Mouse (Mus musculus): ENCODE measurements around the gene Kcnc3. TPM values are rescaled to one million over a fixed set of nuclear protein-coding genes. Genes with fewer than 3 reads are reported as not detected.

Gene Kcnc3
- polyA plus RNA-seq, 1 experiment from 2014 or later: 0.44 TPM

GRCm38 (mm10) chr7:44552141-44552908 is 38.1 kb upstream of the Kcnc3 start:
- no peak for DNase-seq (ENCODE audit: low spot score)

GRCm38 (mm10) chr7:44553196-44553764 is 37.2 kb upstream of the Kcnc3 start:
- no peaks in the 10 kb centered on the region for H3K9me3 ChIP-seq
- H3K36me3 ChIP-seq (replicated peaks): peaks cover 33% of the 10 kb centered on the region
- H3K27me3 ChIP-seq (replicated peaks; ENCODE audit: low read depth, poor library complexity, severe bottlenecking): no peaks in the 10 kb centered on the region
- peaks cover 17% of the 10 kb centered on the region for H3K4me1 ChIP-seq
- H3K4me3 ChIP-seq: peak overlapping the region; percentile 87
- H3K27ac ChIP-seq (replicated peaks): peak overlapping the region; percentile 91
- DNase-seq (ENCODE audit: low spot score): peak; percentile 95
- WGBS: 1% methylated on average over 32 of the region's 32 CpGs

More at GRCm38 (mm10) chr7:44552141-44552908, 38.1 kb upstream of the Kcnc3 start:
- 88% methylated on average over 31 of the region's 31 CpGs for WGBS
- Histone ChIP-seq H3K4me3 (peak overlapping the region; percentile 87), H3K4me1 (peaks cover 25% of the 10 kb centered on the region), H3K9me3 (no peaks in the 10 kb centered on the region), H3K27me3 (replicated peaks; ENCODE audit: low read depth, poor library complexity, severe bottlenecking) (no peaks in the 10 kb centered on the region), H3K36me3 (replicated peaks) (peaks cover 33% of the 10 kb centered on the region), H3K27ac (replicated peaks) (no peak overlapping the region)

GRCm38 (mm10) chr7:44553826-44554225 is 36.6 kb upstream of the Kcnc3 start, which contains the start of gene Nr1h2:
Nr1h2 (minus strand) TSS chr7:44553951.
- Histone ChIP-seq H3K9me3 (no peaks in the 10 kb centered on the region), H3K4me1 (peaks cover 17% of the 10 kb centered on the region), H3K36me3 (replicated peaks) (peaks cover 33% of the 10 kb centered on the region), H3K27me3 (replicated peaks; ENCODE audit: low read depth, poor library complexity, severe bottlenecking) (no peaks in the 10 kb centered on the region), H3K4me3 (peak within 1 kb of the TSS; percentile 87), H3K27ac (replicated peaks) (peak within 1 kb of the TSS; percentile 91)
- DNase-seq (ENCODE audit: low spot score): peak; percentile 96
- WGBS: under 1% methylated on average over 22 of the region's 22 CpGs

- Histone ChIP-seq H3K9me3 (no peaks in the 10 kb centered on the region), H3K36me3 (replicated peaks) (no peaks in the 10 kb centered on the region), H3K27me3 (replicated peaks; ENCODE audit: low read depth, poor library complexity, severe bottlenecking) (no peaks in the 10 kb centered on the region), H3K4me3 (no peak overlapping the region), H3K4me1 (peaks cover 13% of the 10 kb centered on the region), H3K27ac (replicated peaks) (no peak overlapping the region)
- whole genome bisulfite sequencing: 76% methylated on average over 2 of the region's 2 CpGs
- DNase-seq (ENCODE audit: low spot score): no peak
Observed at GRCm38 (mm10) chr7:44557629-44558028, 32.8 kb upstream of the Kcnc3 start.

- DNase-seq (ENCODE audit: low spot score): peak; percentile 80
- no peaks in the 10 kb centered on the region for H3K4me1 ChIP-seq
- WGBS: 54% methylated on average over 18 of the region's 18 CpGs
- H3K36me3 ChIP-seq (replicated peaks): no peaks in the 10 kb centered on the region
- H3K9me3 ChIP-seq: no peaks in the 10 kb centered on the region
- H3K4me3 ChIP-seq: no peak overlapping the region
- H3K27ac ChIP-seq (replicated peaks): no peak overlapping the region
- H3K27me3 ChIP-seq (replicated peaks; ENCODE audit: low read depth, poor library complexity, severe bottlenecking): no peaks in the 10 kb centered on the region
Observed at GRCm38 (mm10) chr7:44560435-44561400, 29.7 kb upstream of the Kcnc3 start.

- Histone ChIP-seq H3K4me3 (no peak overlapping the region), H3K27ac (replicated peaks) (no peak overlapping the region), H3K36me3 (replicated peaks) (no peaks in the 10 kb centered on the region), H3K4me1 (no peaks in the 10 kb centered on the region), H3K27me3 (replicated peaks; ENCODE audit: low read depth, poor library complexity, severe bottlenecking) (no peaks in the 10 kb centered on the region), H3K9me3 (no peaks in the 10 kb centered on the region)
- 52% methylated on average over 8 of the region's 8 CpGs for WGBS
- no peak for DNase-seq (ENCODE audit: low spot score)
Observed at GRCm38 (mm10) chr7:44563284-44563683, 27.2 kb upstream of the Kcnc3 start.

GRCm38 (mm10) chr7:44564486-44564885 is 26.0 kb upstream of the Kcnc3 start:
- WGBS: 88% methylated on average over 10 of the region's 10 CpGs
- H3K27me3 ChIP-seq (replicated peaks; ENCODE audit: low read depth, poor library complexity, severe bottlenecking): no peaks in the 10 kb centered on the region

GRCm38 (mm10) chr7:44565414-44565813 is 25.1 kb upstream of the Kcnc3 start:
- Histone ChIP-seq H3K9me3 (no peaks in the 10 kb centered on the region), H3K4me1 (no peaks in the 10 kb centered on the region), H3K4me3 (no peak overlapping the region), H3K27me3 (replicated peaks; ENCODE audit: low read depth, poor library complexity, severe bottlenecking) (no peaks in the 10 kb centered on the region), H3K27ac (replicated peaks) (no peak overlapping the region), H3K36me3 (replicated peaks) (no peaks in the 10 kb centered on the region)
- WGBS: 79% methylated on average over 6 of the region's 6 CpGs
- DNase-seq (ENCODE audit: low spot score): no peak

More at GRCm38 (mm10) chr7:44564486-44564885, 26.0 kb upstream of the Kcnc3 start:
- H3K27ac ChIP-seq (replicated peaks): no peak overlapping the region
- no peak for DNase-seq (ENCODE audit: low spot score)
- no peak overlapping the region for H3K4me3 ChIP-seq
- H3K36me3 ChIP-seq (replicated peaks): no peaks in the 10 kb centered on the region
- H3K9me3 ChIP-seq: no peaks in the 10 kb centered on the region
- H3K4me1 ChIP-seq: no peaks in the 10 kb centered on the region

- H3K27me3 ChIP-seq (replicated peaks; ENCODE audit: low read depth, poor library complexity, severe bottlenecking): no peaks in the 10 kb centered on the region
- H3K9me3 ChIP-seq: no peaks in the 10 kb centered on the region
- H3K36me3 ChIP-seq (replicated peaks): no peaks in the 10 kb centered on the region
- WGBS: 72% methylated on average over 9 of the region's 9 CpGs
- no peak overlapping the region for H3K4me3 ChIP-seq
- peaks cover 14% of the 10 kb centered on the region for H3K4me1 ChIP-seq
- no peak overlapping the region for H3K27ac ChIP-seq (replicated peaks)
- DNase-seq (ENCODE audit: low spot score): no peak
Observed at GRCm38 (mm10) chr7:44568803-44569202, 21.7 kb upstream of the Kcnc3 start.

- no peaks in the 10 kb centered on the region for H3K9me3 ChIP-seq
- H3K27me3 ChIP-seq (replicated peaks; ENCODE audit: low read depth, poor library complexity, severe bottlenecking): no peaks in the 10 kb centered on the region
- no peak for DNase-seq (ENCODE audit: low spot score)
- 83% methylated on average over 6 of the region's 6 CpGs for WGBS
- H3K4me1 ChIP-seq: peaks cover 14% of the 10 kb centered on the region
- H3K36me3 ChIP-seq (replicated peaks): no peaks in the 10 kb centered on the region
- H3K27ac ChIP-seq (replicated peaks): no peak overlapping the region
- no peak overlapping the region for H3K4me3 ChIP-seq
Observed at GRCm38 (mm10) chr7:44570989-44571388, 19.5 kb upstream of the Kcnc3 start.

GRCm38 (mm10) chr7:44571811-44572210 is 18.7 kb upstream of the Kcnc3 start:
- no peaks in the 10 kb centered on the region for H3K36me3 ChIP-seq (replicated peaks)
- no peak for DNase-seq (ENCODE audit: low spot score)
- 27% methylated on average over 4 of the region's 4 CpGs for WGBS
- peaks cover 14% of the 10 kb centered on the region for H3K4me1 ChIP-seq
- H3K27ac ChIP-seq (replicated peaks): no peak overlapping the region
- H3K27me3 ChIP-seq (replicated peaks; ENCODE audit: low read depth, poor library complexity, severe bottlenecking): no peaks in the 10 kb centered on the region
- H3K4me3 ChIP-seq: no peak overlapping the region
- H3K9me3 ChIP-seq: no peaks in the 10 kb centered on the region

GRCm38 (mm10) chr7:44572213-44572701 is 18.2 kb upstream of the Kcnc3 start, which contains the start of gene Napsa:
Napsa (plus strand) TSS chr7:44572380.
- no peak for DNase-seq (ENCODE audit: low spot score)
- Histone ChIP-seq H3K4me1 (peaks cover 14% of the 10 kb centered on the region), H3K9me3 (no peaks in the 10 kb centered on the region), H3K27me3 (replicated peaks; ENCODE audit: low read depth, poor library complexity, severe bottlenecking) (no peaks in the 10 kb centered on the region), H3K4me3 (no peak within 1 kb of the TSS), H3K36me3 (replicated peaks) (no peaks in the 10 kb centered on the region), H3K27ac (replicated peaks) (no peak within 1 kb of the TSS)
- WGBS: 36% methylated on average over 7 of the region's 7 CpGs
